Mouse (Mus musculus) lung, postnatal 14 days (tissue): ENCODE data around the gene Fam161a.
A peak's percentile ranks its signal among the peaks of the same experiment; 100 is the strongest.
"Not testable (repeated sequence)": the region's sequence is repeated elsewhere in the genome, so short reads cannot be mapped to it uniquely, and the experiment has no call there.

ENCODE experiments used
- DNase-seq: peaks from one replicate; pipeline ENCODE4 v3.0.0; 2021

The Fam161a gene

GRCm38 (mm10) chr11:23063857-23064256 lies 56.5 kb downstream of the Fam161a start:
- DNase-seq = no peak

DNA sequence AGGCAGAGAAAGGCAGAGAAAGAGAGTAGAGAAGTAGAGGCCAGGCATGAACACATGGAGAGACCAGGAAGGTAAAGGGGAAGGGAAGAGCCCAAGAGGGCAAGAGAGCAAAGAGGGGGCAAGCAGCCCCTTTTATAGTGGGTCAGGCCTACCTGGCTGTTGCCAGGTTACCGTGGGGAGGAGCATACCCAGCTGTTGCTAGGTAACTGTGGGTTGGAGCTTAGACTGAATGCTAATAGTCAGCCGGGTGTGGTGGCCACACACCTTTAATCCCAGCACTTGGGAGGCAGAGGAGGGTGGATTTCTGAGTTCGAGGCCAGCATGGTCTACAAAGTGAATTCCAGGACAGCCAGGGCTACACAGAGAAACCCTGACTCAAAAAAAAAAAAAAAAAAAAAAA lies 56.9 kb downstream of the Fam161a start:
- not testable (repeated sequence) for DNase-seq

DNA sequence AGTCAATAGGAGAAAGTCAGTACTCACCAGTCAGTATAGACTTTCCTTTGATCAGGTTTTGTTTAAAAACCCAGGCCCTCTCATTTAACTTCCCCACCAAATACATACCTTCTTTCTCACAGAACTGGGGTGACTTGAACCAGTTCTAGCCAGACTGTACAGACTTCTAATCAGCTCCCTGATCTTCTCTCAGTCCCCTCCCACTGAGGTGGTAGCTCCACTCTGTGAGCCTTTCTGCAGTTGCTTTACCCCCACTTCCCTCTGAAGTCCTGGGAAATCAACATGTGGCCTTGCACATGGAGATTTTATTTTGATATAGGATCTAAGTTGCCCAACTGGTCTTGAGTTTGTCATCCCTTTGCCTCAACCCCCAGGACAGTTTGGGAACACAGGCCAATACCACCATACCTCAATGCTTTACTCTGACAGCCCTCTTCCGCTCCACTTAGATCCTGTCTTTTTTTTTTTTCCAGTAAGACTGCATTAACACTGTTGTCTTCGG lies 57.9 kb downstream of the Fam161a start:
- no peak for DNase-seq

GRCm38 (mm10) chr11:23067395-23068136 lies 60.2 kb downstream of the Fam161a start:
- peak; percentile 84 for DNase-seq

GRCm38 (mm10) chr11:23068201-23068600 lies 60.9 kb downstream of the Fam161a start:
- no peak for DNase-seq

DNA sequence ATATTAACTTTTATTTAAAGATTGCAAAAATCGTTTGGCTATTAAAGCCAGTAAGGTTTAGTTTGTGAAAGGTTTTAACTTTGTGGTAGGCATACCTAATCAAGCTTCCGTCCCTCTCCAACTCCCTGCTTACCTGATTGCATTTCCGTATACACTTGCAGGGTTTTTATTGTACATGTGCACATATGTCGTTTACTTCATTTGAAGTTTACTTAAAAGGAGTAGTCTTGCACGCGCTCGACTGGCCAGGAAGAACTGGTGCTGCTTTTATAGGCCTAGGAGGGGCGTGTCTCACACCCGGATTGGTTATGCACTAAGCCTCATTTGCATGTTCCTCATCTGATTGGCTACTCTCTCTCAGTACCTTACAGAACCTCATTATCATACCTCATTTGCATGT lies 61.7 kb downstream of the Fam161a start:
- DNase-seq = not testable (repeated sequence)

- DNase-seq = no peak
These were observed 67.5 kb downstream of the Fam161a start for GRCm38 (mm10) chr11:23074841-23075240.

DNA sequence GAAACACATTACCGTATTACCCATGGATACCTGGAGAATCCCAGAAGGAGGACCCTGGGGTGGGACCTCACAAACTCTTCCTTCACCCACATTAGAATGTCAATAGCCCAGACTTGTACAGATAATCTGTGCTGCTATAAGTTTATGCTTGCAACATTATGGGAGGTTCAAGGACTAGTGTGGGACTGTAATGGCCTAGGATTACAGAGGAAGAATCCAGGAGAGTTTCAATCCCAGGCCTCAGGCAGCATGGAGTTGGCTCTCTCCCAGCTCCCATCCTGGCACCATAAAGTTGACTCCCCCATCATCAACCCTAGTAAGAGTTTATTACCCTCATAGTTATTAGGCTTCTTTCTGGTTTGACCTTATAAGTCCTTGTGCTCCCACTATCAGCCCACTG lies 71.2 kb downstream of the Fam161a start:
- no peak for DNase-seq
